Mouse (Mus musculus): ENCODE results near the gene Atg5. TPM values are rescaled to one million over a fixed set of nuclear protein-coding genes. Genes with fewer than 3 reads are reported as not detected.

Gene Atg5
- polyA plus RNA-seq, 1 experiment from 2014 or later: 37.5 TPM

DNA sequence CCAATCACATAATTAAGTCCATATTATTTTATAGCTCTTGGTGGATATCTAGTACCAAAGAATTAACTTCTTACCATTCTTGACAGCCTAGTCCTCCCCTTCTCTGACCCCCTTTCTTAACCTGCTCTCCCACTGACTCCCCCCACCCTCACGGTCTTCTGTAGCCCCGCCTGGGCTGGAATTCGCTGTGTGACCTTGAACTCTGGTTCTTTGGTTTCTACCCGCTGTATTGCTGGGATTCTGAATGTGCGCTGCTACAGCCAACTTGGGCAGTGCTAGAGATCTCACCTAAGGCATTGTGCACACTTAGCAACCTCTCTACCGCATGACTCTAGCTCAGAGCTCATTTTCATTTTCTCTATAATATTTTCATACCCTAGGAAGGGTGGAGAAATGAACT, 90.7 kb downstream of the Atg5 start:
- Histone ChIP-seq H3K27me3 (ENCODE audit: control insufficient read depth, insufficient read depth, low read length) (no peaks in the 10 kb centered on the region), H3K4me2 (replicated peaks; ENCODE audit: low read depth) (no peak overlapping the region), H3K9ac (ENCODE audit: low read length) (no peak overlapping the region), H3K36me3 (ENCODE audit: control insufficient read depth, insufficient read depth, low read length) (no peaks in the 10 kb centered on the region), H3K9me3 (ENCODE audit: control insufficient read depth, low read length) (no peaks in the 10 kb centered on the region), H3K4me3 (ENCODE audit: low read depth, low read length) (no peak overlapping the region), H3K4me1 (replicated peaks; ENCODE audit: control insufficient read depth, insufficient read depth) (no peaks in the 10 kb centered on the region), H3K27ac (replicated peaks) (no peak overlapping the region)
- no peak for DNase-seq (ENCODE audit: low spot score)
- TF ChIP-seq EP300 (optimal IDR thresholded peaks at IDR 0.05): no peak
- no peak for TF ChIP-seq CTCF (IDR thresholded peaks at IDR 0.05; ENCODE audit: low read depth)
- 86% methylated on average over 6 of the region's 6 CpGs for WGBS
- ATAC-seq (ENCODE audit: low FRiP score, low TSS enrichment): no peak

DNA sequence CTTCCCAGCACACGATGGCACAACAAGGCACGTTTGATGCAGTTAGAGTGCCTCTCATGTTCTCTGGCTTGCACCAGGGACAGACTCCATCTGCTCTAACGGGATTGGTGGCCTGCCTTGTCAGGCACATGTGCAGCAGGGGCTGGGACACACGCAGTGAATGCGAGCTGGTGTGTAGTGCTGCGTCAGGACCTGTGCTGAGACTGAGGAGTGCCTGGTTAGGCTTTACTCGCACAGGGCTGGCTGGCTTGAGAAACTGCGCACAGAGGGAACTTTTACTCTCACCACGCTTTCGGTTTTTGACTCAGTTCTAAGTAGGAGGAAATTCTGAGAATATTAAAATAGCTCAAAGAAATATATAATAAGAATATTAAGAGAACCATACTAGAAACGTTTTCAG, 92.5 kb downstream of the Atg5 start:
- H3K27ac ChIP-seq (replicated peaks): no peak overlapping the region
- no peaks in the 10 kb centered on the region for H3K4me1 ChIP-seq (replicated peaks; ENCODE audit: control insufficient read depth, insufficient read depth)
- 78% methylated on average over 11 of the region's 11 CpGs for WGBS
- no peaks in the 10 kb centered on the region for H3K36me3 ChIP-seq (ENCODE audit: control insufficient read depth, insufficient read depth, low read length)
- H3K4me2 ChIP-seq (replicated peaks; ENCODE audit: low read depth): no peak overlapping the region
- ATAC-seq (ENCODE audit: low FRiP score, low TSS enrichment) (no peak), DNase-seq (ENCODE audit: low spot score) (no peak)
- no peaks in the 10 kb centered on the region for H3K9me3 ChIP-seq (ENCODE audit: control insufficient read depth, low read length)
- no peak for TF ChIP-seq CTCF (IDR thresholded peaks at IDR 0.05; ENCODE audit: low read depth)
- no peak for TF ChIP-seq EP300 (optimal IDR thresholded peaks at IDR 0.05)
- no peak overlapping the region for H3K9ac ChIP-seq (ENCODE audit: low read length)
- no peak overlapping the region for H3K4me3 ChIP-seq (ENCODE audit: low read depth, low read length)
- no peaks in the 10 kb centered on the region for H3K27me3 ChIP-seq (ENCODE audit: control insufficient read depth, insufficient read depth, low read length)

DNA sequence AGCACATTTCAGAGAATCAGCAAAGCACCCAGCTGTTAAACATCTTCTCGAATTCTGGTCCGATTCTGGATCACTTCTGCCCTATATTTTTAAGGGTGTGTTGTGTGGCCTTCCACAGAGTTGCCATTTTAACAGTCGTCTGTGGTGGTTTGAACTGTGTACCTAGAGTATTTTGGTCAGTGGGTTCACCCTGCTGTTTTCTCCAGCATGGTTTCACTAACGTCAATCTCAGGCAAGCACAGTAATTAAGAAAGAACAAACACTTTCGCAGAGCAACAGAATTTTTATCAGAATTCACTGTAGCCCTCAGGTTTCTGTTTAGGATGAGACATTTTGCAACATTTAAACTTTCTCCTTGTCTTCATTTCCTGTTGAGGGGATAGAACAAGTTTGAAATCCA, 94.3 kb downstream of the Atg5 start:
- no peaks in the 10 kb centered on the region for H3K4me1 ChIP-seq (replicated peaks; ENCODE audit: control insufficient read depth, insufficient read depth)
- H3K27ac ChIP-seq (replicated peaks): no peak overlapping the region
- TF ChIP-seq EP300 (optimal IDR thresholded peaks at IDR 0.05) (no peak), CTCF (IDR thresholded peaks at IDR 0.05; ENCODE audit: low read depth) (no peak)
- H3K9me3 ChIP-seq (ENCODE audit: control insufficient read depth, low read length): no peaks in the 10 kb centered on the region
- ATAC-seq (ENCODE audit: low FRiP score, low TSS enrichment) (no peak), DNase-seq (ENCODE audit: low spot score) (no peak)
- H3K27me3 ChIP-seq (ENCODE audit: control insufficient read depth, insufficient read depth, low read length): no peaks in the 10 kb centered on the region
- H3K4me3 ChIP-seq (ENCODE audit: low read depth, low read length): no peak overlapping the region
- H3K9ac ChIP-seq (ENCODE audit: low read length): no peak overlapping the region
- WGBS: 89% methylated on average over 5 of the region's 5 CpGs
- H3K36me3 ChIP-seq (ENCODE audit: control insufficient read depth, insufficient read depth, low read length): no peaks in the 10 kb centered on the region
- H3K4me2 ChIP-seq (replicated peaks; ENCODE audit: low read depth): no peak overlapping the region

DNA sequence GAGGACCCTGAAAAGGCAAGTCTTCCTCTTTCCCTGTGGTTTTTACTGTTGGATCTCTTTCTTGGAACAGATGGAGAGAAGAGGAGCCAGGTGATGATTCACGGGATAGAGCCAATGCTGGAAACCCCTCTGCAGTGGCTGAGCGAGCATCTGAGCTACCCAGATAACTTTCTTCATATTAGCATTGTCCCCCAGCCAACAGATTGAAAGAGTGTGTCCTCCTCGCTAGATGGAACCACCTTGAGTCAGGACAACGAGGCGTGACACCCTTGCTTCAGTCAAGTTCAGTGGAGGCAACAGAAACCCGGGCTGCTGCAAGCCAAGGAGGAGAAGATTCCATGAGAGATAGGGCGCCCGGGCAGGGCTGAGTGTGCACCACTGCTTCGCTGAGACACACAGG, 94.7 kb downstream of the Atg5 start:
- WGBS: 79% methylated on average over 9 of the region's 9 CpGs
- Histone ChIP-seq H3K9ac (ENCODE audit: low read length) (no peak overlapping the region), H3K4me1 (replicated peaks; ENCODE audit: control insufficient read depth, insufficient read depth) (no peaks in the 10 kb centered on the region), H3K4me2 (replicated peaks; ENCODE audit: low read depth) (no peak overlapping the region), H3K27ac (replicated peaks) (no peak overlapping the region), H3K36me3 (ENCODE audit: control insufficient read depth, insufficient read depth, low read length) (no peaks in the 10 kb centered on the region), H3K27me3 (ENCODE audit: control insufficient read depth, insufficient read depth, low read length) (no peaks in the 10 kb centered on the region), H3K4me3 (ENCODE audit: low read depth, low read length) (no peak overlapping the region), H3K9me3 (ENCODE audit: control insufficient read depth, low read length) (no peaks in the 10 kb centered on the region)
- ATAC-seq (ENCODE audit: low FRiP score, low TSS enrichment) (no peak), DNase-seq (ENCODE audit: low spot score) (no peak)
- no peak for TF ChIP-seq CTCF (IDR thresholded peaks at IDR 0.05; ENCODE audit: low read depth)
- no peak for TF ChIP-seq EP300 (optimal IDR thresholded peaks at IDR 0.05)

DNA sequence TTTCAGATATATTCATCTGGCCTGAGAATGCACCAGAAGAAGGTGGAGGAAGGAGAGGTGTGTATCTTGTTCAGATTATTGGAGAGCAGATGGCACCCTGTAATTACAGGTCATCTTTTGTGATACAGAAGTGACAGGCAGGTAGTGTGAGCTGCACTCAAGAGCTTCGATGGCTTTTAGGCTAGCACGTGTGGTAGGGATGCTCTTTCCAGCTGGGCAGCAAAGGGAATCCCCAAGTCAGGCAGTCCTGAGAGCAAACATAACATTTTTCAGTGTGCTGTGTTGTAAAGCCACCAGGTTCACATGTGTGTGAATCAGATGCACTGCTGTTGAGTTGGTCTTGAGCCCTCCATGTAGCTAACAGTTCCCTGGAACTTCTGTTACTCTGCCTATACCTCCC, 98.0 kb downstream of the Atg5 start:
- Histone ChIP-seq H3K27me3 (ENCODE audit: control insufficient read depth, insufficient read depth, low read length) (no peaks in the 10 kb centered on the region), H3K4me1 (replicated peaks; ENCODE audit: control insufficient read depth, insufficient read depth) (no peaks in the 10 kb centered on the region), H3K4me3 (ENCODE audit: low read depth, low read length) (no peak overlapping the region), H3K36me3 (ENCODE audit: control insufficient read depth, insufficient read depth, low read length) (no peaks in the 10 kb centered on the region), H3K27ac (replicated peaks) (no peak overlapping the region), H3K9ac (ENCODE audit: low read length) (no peak overlapping the region), H3K4me2 (replicated peaks; ENCODE audit: low read depth) (no peak overlapping the region), H3K9me3 (ENCODE audit: control insufficient read depth, low read length) (no peaks in the 10 kb centered on the region)
- WGBS: 85% methylated on average over 2 of the region's 2 CpGs
- DNase-seq (ENCODE audit: low spot score): no peak
- ATAC-seq (ENCODE audit: low FRiP score, low TSS enrichment): no peak
- TF ChIP-seq CTCF (IDR thresholded peaks at IDR 0.05; ENCODE audit: low read depth) (no peak), EP300 (optimal IDR thresholded peaks at IDR 0.05) (no peak)

DNA sequence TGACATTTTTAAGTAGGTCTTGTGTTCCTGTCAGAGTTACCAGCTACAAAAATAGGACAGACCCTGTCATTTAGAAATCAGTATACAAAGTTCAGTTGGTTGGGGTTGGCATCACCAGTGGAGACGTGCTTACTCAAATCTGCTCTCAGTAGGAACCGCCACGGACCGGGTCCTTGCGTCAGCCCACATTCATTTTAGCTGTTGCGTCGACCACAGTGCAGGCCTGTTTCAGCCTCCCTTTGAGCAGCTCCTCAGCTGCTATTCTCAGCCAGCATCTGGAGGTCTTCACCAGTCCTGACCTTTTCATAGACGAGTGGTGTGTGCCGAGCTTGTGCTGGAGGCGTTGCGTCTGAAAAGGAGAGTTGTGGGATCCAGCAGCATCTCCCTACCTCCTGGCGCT, 98.9 kb downstream of the Atg5 start:
- 82% methylated on average over 12 of the region's 12 CpGs for WGBS
- TF ChIP-seq EP300 (optimal IDR thresholded peaks at IDR 0.05) (no peak), CTCF (IDR thresholded peaks at IDR 0.05; ENCODE audit: low read depth) (no peak)
- ATAC-seq (ENCODE audit: low FRiP score, low TSS enrichment): no peak

More for the DNA sequence above, 98.9 kb downstream of the Atg5 start:
- no peak overlapping the region for H3K4me3 ChIP-seq (ENCODE audit: low read depth, low read length)
- no peaks in the 10 kb centered on the region for H3K27me3 ChIP-seq (ENCODE audit: control insufficient read depth, insufficient read depth, low read length)
- no peaks in the 10 kb centered on the region for H3K36me3 ChIP-seq (ENCODE audit: control insufficient read depth, insufficient read depth, low read length)
- H3K4me1 ChIP-seq (replicated peaks; ENCODE audit: control insufficient read depth, insufficient read depth): no peaks in the 10 kb centered on the region
- no peak overlapping the region for H3K9ac ChIP-seq (ENCODE audit: low read length)
- H3K9me3 ChIP-seq (ENCODE audit: control insufficient read depth, low read length): no peaks in the 10 kb centered on the region
- no peak overlapping the region for H3K4me2 ChIP-seq (replicated peaks; ENCODE audit: low read depth)
- no peak for DNase-seq (ENCODE audit: low spot score)
- H3K27ac ChIP-seq (replicated peaks): no peak overlapping the region
